Comparison of ENCODE assay signal across 9 mouse cellular contexts in genomic region chr16:4273702-4274476, GRCm38 (mm10).
A peak's percentile ranks its signal among the peaks of the same experiment; 100 is the strongest.
DNase-seq lines count a peak whose midpoint lies in the region; ATAC-seq and TF ChIP-seq lines count a peak whose summit lies in the region.
"Had no signal": no experiment of that assay in that cellular context is flagged by ENCODE, and none has a peak within 500 bp of the region (broad histone marks: within the 10 kb centered on the region; RNA-seq: fewer than 3 reads in every experiment).

No protein-coding gene starts in this region.

- WGBS in liver, embryonic 11.5 days: 69% methylated on average over 12 of the region's 12 CpGs
- 84% methylated on average over 12 of the region's 12 CpGs for WGBS in midbrain, embryonic 11.5 days

- no peaks in the 10 kb centered on the region for H3K9me3 ChIP-seq in liver, embryonic 11.5 days (ENCODE audit: control insufficient read depth, low read length)
- H3K9me3 ChIP-seq in midbrain, embryonic 11.5 days (ENCODE audit: control insufficient read depth, low read length): no peaks in the 10 kb centered on the region
- H3K9me3 ChIP-seq: liver, embryonic 13.5 days had no signal

- H3K4me2 ChIP-seq in liver, embryonic 11.5 days: no peak overlapping the region
- peak overlapping the region; percentile 49 for H3K4me2 ChIP-seq in myocyte (ENCODE audit: low read depth)
- H3K4me2 ChIP-seq in midbrain, embryonic 11.5 days: no peak overlapping the region
- H3K4me2 ChIP-seq: liver, embryonic 13.5 days had no signal

- no peak overlapping the region for H3K27ac ChIP-seq in liver, embryonic 11.5 days (ENCODE audit: low read depth, low read length)
- H3K27ac ChIP-seq in midbrain, embryonic 11.5 days (ENCODE audit: low read depth, low read length): no peak overlapping the region
- H3K27ac ChIP-seq: liver, embryonic 13.5 days had no signal

- TF ChIP-seq POLR2A in myocyte (IDR thresholded peaks at IDR 0.05; ENCODE audit: insufficient read length, low read depth): no peak

- no peak; the same call in 1 of the 2 replicates for ATAC-seq in liver, embryonic 11.5 days (replicated peaks; ENCODE audit: low FRiP score)
- ATAC-seq in frontal cortex, adult (ENCODE audit: low TSS enrichment): peak; percentile 73
- ATAC-seq in midbrain, embryonic 11.5 days (ENCODE audit: low FRiP score): no peak

- peak; percentile 50 for DNase-seq in liver
- DNase-seq in liver, embryonic 11.5 days (ENCODE audit: low spot score): no peak
- peak; percentile 88 for DNase-seq in heart, postnatal 10 days
- peak; percentile 53 to 72 for DNase-seq in layer of hippocampus, postnatal 10 days (ENCODE audit: low spot score in 2 of 2)
- DNase-seq in spleen, adult 12 weeks (ENCODE audit: low spot score): no peak
- DNase-seq in midbrain, embryonic 11.5 days (ENCODE audit: low spot score, missing footprints): no peak
- DNase-seq: liver, embryonic 13.5 days had no signal

- H3K36me3 ChIP-seq in liver, embryonic 11.5 days (ENCODE audit: control insufficient read depth, insufficient read depth, low read length): no peaks in the 10 kb centered on the region
- no peaks in the 10 kb centered on the region for H3K36me3 ChIP-seq in myocyte (ENCODE audit: control insufficient read depth, insufficient read depth)
- H3K36me3 ChIP-seq in midbrain, embryonic 11.5 days (ENCODE audit: control insufficient read depth, insufficient read depth, low read length): no peaks in the 10 kb centered on the region
- H3K36me3 ChIP-seq: liver, embryonic 13.5 days had no signal

- no peak overlapping the region for H3K9ac ChIP-seq in liver, embryonic 11.5 days (ENCODE audit: low read depth, low read length)
- no peak overlapping the region for H3K9ac ChIP-seq in midbrain, embryonic 11.5 days (ENCODE audit: low read length)
- H3K9ac ChIP-seq: liver, embryonic 13.5 days had no signal

- H3K4me3 ChIP-seq in liver, embryonic 11.5 days (ENCODE audit: low read depth, low read length): no peak overlapping the region
- no peak overlapping the region for H3K4me3 ChIP-seq in myocyte
- H3K4me3 ChIP-seq in midbrain, embryonic 11.5 days (ENCODE audit: low read depth, low read length): no peak overlapping the region
- H3K4me3 ChIP-seq: liver, embryonic 13.5 days had no signal

- H3K27me3 ChIP-seq in liver, embryonic 11.5 days (replicated peaks; ENCODE audit: control insufficient read depth, insufficient read depth, low read length): no peaks in the 10 kb centered on the region
- H3K27me3 ChIP-seq in myocyte (ENCODE audit: control insufficient read depth, insufficient read depth, insufficient read length): no peaks in the 10 kb centered on the region
- H3K27me3 ChIP-seq in midbrain, embryonic 11.5 days (ENCODE audit: control insufficient read depth, insufficient read depth, low read length): no peaks in the 10 kb centered on the region
- H3K27me3 ChIP-seq: liver, embryonic 13.5 days had no signal

- H3ac ChIP-seq in myocyte (ENCODE audit: control insufficient read depth, insufficient read length): no peak overlapping the region

- intact Hi-C loops in heart, postnatal 10 days (cut with DNase I): no loop called here

- no peaks in the 10 kb centered on the region for H3K4me1 ChIP-seq in liver, embryonic 11.5 days (replicated peaks; ENCODE audit: control insufficient read depth, insufficient read depth, low read length)
- no peaks in the 10 kb centered on the region for H3K4me1 ChIP-seq in midbrain, embryonic 11.5 days (ENCODE audit: control insufficient read depth, insufficient read depth, low read length)

- no peaks in the 10 kb centered on the region for H3K79me2 ChIP-seq in myocyte (ENCODE audit: control insufficient read depth, insufficient read depth)

TF ChIP-seq in myocyte, 11 proteins besides CTCF, POLR2A, EP300 and RAD21:
- TF ChIP-seq E2F4 (IDR thresholded peaks at IDR 0.05; ENCODE audit: insufficient read depth): no peak

Comparison
In these comparisons a context has a peak if more than half of its experiments do, and no peak if none do; other contexts are left out.
1. DNase-seq: peak in liver (single experiment), heart, postnatal 10 days (2 of 2) and layer of hippocampus, postnatal 10 days (2 of 2); none in liver, embryonic 11.5 days (single experiment), spleen, adult 12 weeks (single experiment) and midbrain, embryonic 11.5 days (single experiment).